Mouse (Mus musculus) hindbrain, postnatal 0 days (tissue): ENCODE measurements around the gene Xirp2. TPM values are rescaled to one million over a fixed set of nuclear protein-coding genes. Genes with fewer than 3 reads are reported as not detected.

Source experiments
- ATAC-seq: fragments of 200-750 bp; cut with Nextera tagmentation; 2 replicates; pipeline ENCODE4 v1.8.0; 2017; ENCODE audit warnings: mild to moderate bottlenecking, moderate TSS enrichment, moderate library complexity
- DNase-seq: peaks from one replicate; pipeline ENCODE4 v3.0.0-alpha.2; 2015; ENCODE audit warnings: low spot score
- H3K27ac ChIP-seq: fragments of 300-500 bp; sonication (generic); 2 replicates; pipeline ENCODE4 v1.5.1; 2014; ENCODE audit warnings: mild to moderate bottlenecking
- H3K27me3 ChIP-seq: fragments of 300-500 bp; sonication (generic); 2 replicates; pipeline ENCODE4 v1.6.1; 2014; ENCODE audit warnings: low read length, mixed read lengths; ENCODE audit not compliant: insufficient read depth
- H3K36me3 ChIP-seq: fragments of 300-500 bp; sonication (generic); 2 replicates; pipeline ENCODE4 v1.6.1; 2014; ENCODE audit warnings: low read length, mixed read lengths; ENCODE audit not compliant: insufficient read depth
- H3K4me1 ChIP-seq: fragments of 300-500 bp; sonication (generic); 2 replicates; pipeline ENCODE4 v1.6.1; 2014; ENCODE audit warnings: antibody characterized with exemption, low read length, mixed read lengths; ENCODE audit not compliant: insufficient read depth
- H3K4me2 ChIP-seq: fragments of 300-500 bp; sonication (generic); 2 replicates; pipeline ENCODE4 v1.6.1; 2014; ENCODE audit warnings: low read depth, mild to moderate bottlenecking, low read length, moderate library complexity, mixed read lengths
- H3K4me3 ChIP-seq: fragments of 300-500 bp; sonication (generic); 2 replicates; pipeline ENCODE4 v1.5.1; 2014; ENCODE audit warnings: low read length
- H3K9ac ChIP-seq: fragments of 300-500 bp; sonication (generic); replicated peaks from 2 replicates; pipeline ENCODE4 v1.6.1; 2014; ENCODE audit warnings: mild to moderate bottlenecking, low read length, moderate library complexity, mixed read lengths
- H3K9me3 ChIP-seq: fragments of 300-500 bp; sonication (generic); 2 replicates; pipeline ENCODE4 v1.6.1; 2016; ENCODE audit warnings: low read length, mixed read lengths
- CTCF ChIP-seq: IDR thresholded peaks from 2 replicates; pipeline ENCODE4 v1.5.1; 2016; ENCODE audit warnings: antibody characterized with exemption, control low read depth, low read depth
- WGBS: fragments of 180-500 bp; shearing (Covaris S2); extraction: QIAGEN DNeasy Blood & Tissue Kit; methylation state at CpG from one replicate; pipeline ENCODE4 v1.1.7; 2014; 5-methylcytosine and 5-hydroxymethylcytosine counted together
- polyA plus RNA-seq: library from polyadenylated mRNA; unstranded; fragments of >200 nt; fragmentation: Nextera tagmentation; extraction: Ambion mirVana; gene quantifications from 2 replicates; pipeline ENCODE4 v1.2.1, GENCODE M21; 2015
- total RNA-seq: library from RNA; depleted of rRNA; stranded (reverse); fragments of >200 nt; gene quantifications from 2 replicates; pipeline ENCODE4 v1.2.3, GENCODE M21; 2014; rRNA removed

Gene Xirp2
- total and polyA plus RNA-seq, 2 experiments from 2014 or later: not detected

DNA sequence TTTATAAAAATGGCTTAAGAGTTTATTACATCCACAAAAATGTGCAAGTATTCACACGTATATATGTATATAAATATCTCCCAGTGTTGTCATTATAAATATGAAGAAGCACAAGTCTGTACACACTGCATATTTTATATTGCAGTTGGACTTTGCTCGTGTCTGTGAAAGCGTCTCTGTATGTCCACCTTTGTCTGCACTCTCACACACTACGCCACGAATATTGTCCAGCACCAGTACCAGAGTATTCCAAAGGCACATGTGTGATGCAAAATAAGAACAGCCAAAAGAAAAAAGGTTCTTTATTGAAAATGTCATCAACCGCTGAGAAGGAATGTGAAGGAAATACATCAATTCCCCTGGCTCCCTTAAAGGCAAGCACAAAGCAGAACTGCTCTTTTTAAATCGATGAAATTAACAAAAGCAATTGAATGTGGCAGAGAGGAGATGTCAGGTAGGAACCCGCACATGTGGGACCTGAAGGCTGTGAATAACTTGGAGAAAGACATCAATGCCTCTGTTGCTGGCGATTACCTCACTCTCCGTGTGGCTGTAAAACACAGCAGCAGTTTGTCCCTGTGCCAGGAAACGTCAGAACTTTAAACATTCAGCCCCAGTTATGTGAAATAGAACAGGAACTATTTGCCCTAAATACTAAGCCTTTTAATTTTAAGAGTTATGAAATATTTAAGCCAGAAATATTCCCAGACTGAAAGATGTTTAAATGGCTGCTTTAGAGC is 96.3 kb downstream of the Xirp2 start:
- no peaks in the 10 kb centered on the region for H3K9me3 ChIP-seq
- no peaks in the 10 kb centered on the region for H3K27me3 ChIP-seq
- H3K36me3 ChIP-seq: no peaks in the 10 kb centered on the region
- peaks cover 4% of the 10 kb centered on the region; the same call in 1 of the 2 replicates for H3K4me1 ChIP-seq
- no peak overlapping the region for H3K27ac ChIP-seq
- WGBS: 36% methylated on average over 11 of the region's 11 CpGs
- TF ChIP-seq CTCF: no peak
- no peak overlapping the region for H3K9ac ChIP-seq
- peak overlapping the region; percentile 39 for H3K4me2 ChIP-seq
- DNase-seq (peak; percentile 36), ATAC-seq (no peak)
- H3K4me3 ChIP-seq: no peak overlapping the region

DNA sequence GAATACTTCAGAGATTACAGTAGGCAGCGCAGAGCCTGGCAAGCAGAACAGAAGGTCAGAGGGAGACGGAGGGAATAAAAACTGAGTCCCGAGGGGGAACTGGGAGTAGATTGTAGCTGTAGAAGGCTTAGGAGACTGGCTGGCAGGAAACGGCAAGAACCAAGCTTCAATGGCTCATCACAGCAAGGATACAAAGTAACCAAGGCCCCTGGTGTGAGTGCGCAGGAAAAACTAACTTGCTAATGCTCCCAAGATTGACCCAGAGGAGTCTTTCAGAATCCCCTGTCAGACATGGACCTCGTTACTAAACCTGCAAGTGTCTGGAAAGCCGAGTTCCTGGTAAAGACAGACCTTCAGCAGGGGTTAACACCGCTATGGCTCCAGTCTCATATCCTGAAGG is 98.6 kb downstream of the Xirp2 start:
- Histone ChIP-seq H3K9me3 (no peaks in the 10 kb centered on the region), H3K4me1 (peaks cover 4% of the 10 kb centered on the region; the same call in 1 of the 2 replicates), H3K27ac (no peak overlapping the region), H3K4me3 (no peak overlapping the region), H3K9ac (no peak overlapping the region), H3K4me2 (no peak overlapping the region), H3K27me3 (no peaks in the 10 kb centered on the region), H3K36me3 (no peaks in the 10 kb centered on the region)
- ATAC-seq (no peak), DNase-seq (no peak)
- WGBS: 71% methylated on average over 8 of the region's 8 CpGs
- TF ChIP-seq CTCF: no peak

DNA sequence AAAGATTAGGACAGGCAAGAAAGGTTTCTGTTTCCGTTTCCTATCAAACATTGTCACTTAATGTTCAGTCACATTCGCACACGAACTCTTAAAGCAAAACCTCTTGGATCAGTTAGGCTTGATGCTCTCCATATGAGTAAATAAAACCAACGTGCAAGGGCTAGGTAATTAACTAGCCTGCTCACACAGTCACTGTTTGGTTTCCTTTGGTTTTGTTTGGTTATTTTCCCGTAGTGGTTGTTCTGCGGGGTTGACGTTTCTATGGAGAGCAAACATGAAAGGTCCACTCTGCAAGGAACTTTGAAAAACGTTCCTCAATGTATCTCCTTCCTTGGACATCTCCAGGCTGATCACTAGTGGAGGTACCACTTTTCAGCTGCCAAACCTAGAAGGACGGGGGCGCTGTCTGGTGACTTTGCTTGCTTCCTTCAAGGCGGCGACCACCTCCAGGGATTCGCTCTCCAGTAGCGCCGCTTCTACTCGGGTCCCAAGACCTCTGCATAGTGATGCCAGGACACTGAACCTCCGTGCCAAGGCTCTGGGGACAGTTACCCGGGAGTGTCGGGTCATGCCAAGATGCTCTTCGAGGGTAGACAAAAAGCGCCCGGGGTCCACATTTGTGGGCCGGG is 119.2 kb downstream of the Xirp2 start:
- Histone ChIP-seq H3K27me3 (no peaks in the 10 kb centered on the region), H3K9ac (peak overlapping the region; percentile 92), H3K9me3 (no peaks in the 10 kb centered on the region), H3K4me2 (peak overlapping the region; percentile 96), H3K27ac (peak overlapping the region; percentile 96), H3K36me3 (no peaks in the 10 kb centered on the region), H3K4me1 (no peaks in the 10 kb centered on the region), H3K4me3 (peak overlapping the region; percentile 86)
- WGBS: 2% methylated on average over 23 of the region's 23 CpGs
- DNase-seq: peak; percentile 83
- TF ChIP-seq CTCF: peak; percentile 73
- ATAC-seq: peak; percentile 87

DNA sequence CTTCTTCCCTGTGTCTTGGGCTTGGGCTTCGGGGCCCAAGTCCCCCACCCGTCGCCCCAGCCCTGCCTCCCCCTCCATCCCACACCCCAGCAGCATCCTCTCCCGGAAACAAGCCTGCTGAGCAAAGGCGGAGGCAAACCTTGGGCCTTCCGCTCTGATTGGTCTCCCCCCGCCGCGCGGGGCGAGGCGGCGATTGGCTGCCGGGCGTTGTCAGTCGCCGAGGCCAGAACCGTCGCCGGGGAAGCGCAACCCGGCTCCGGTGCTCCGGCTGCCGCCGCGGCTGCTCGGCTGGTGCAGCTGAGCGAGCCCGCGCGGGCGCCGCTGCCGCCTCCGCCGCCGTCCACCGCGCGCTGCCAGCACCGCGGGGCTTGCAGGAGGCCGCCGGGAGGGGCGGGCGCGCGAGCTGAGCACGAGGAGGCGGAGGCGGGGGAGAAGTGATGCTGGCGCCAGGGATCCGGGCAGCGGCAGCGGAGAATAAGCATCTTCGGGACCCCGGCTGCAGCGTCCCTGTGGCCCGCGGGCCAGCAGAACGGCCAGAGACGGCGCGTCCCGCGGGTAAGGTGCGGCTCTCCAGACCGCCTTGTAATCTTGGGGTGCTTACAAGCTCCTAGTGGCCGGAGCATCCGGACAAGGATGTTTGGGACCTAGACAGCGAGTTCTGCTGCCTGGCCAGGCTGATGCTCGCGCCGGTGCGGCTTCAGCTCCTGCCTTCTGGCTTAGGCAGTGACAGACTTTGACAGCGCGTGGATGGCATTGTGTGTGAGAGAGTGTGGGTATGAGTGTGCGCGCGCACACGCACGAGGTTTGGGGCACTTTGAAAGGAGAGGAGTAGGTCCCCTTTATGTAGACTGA is 119.9 kb downstream of the Xirp2 start, which contains the start of gene B3galt1:
Gene B3galt1 (plus strand): TSS at position 392 of the 852 bp plus-strand sequence.
- Histone ChIP-seq H3K4me1 (no peaks in the 10 kb centered on the region), H3K4me3 (peak within 1 kb of the TSS; percentile 86), H3K36me3 (no peaks in the 10 kb centered on the region), H3K4me2 (peak within 1 kb of the TSS; percentile 96), H3K27me3 (no peaks in the 10 kb centered on the region), H3K9me3 (no peaks in the 10 kb centered on the region), H3K9ac (peak within 1 kb of the TSS; percentile 92), H3K27ac (peak within 1 kb of the TSS; percentile 96)
- DNase-seq: peak; percentile 97
- ATAC-seq: peak; percentile 98
- peak; percentile 26 for TF ChIP-seq CTCF
- 2% methylated on average over 76 of the region's 83 CpGs for WGBS

DNA sequence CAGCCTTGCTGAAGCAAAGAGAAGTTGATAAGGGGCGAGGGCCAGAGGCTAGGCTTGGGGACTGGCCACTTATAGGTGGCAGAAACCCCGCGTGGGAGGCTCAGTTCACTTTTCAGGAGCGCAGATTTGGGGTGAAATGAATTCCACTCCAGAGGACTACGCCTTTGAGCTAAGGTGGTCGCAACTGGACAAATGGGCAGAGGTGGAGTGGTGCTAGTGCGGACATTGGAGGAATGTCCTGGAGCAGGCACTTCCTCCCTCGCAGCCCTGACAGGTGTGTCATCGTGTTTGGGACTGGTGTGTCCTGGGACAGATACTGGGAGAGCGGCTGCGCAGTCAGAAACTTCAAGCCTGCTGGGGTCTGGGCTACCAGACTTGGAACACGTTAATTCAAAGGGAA is 120.8 kb downstream of the Xirp2 start:
- no peaks in the 10 kb centered on the region for H3K4me1 ChIP-seq
- no peaks in the 10 kb centered on the region for H3K27me3 ChIP-seq
- H3K4me2 ChIP-seq: peak overlapping the region; percentile 96
- peak overlapping the region; percentile 96 for H3K27ac ChIP-seq
- peak overlapping the region; percentile 92 for H3K9ac ChIP-seq
- H3K9me3 ChIP-seq: no peaks in the 10 kb centered on the region
- ATAC-seq (no peak), DNase-seq (no peak)
- no peak for TF ChIP-seq CTCF
- peak overlapping the region; percentile 86 for H3K4me3 ChIP-seq
- no peaks in the 10 kb centered on the region for H3K36me3 ChIP-seq
- WGBS: 1% methylated on average over 12 of the region's 12 CpGs

DNA sequence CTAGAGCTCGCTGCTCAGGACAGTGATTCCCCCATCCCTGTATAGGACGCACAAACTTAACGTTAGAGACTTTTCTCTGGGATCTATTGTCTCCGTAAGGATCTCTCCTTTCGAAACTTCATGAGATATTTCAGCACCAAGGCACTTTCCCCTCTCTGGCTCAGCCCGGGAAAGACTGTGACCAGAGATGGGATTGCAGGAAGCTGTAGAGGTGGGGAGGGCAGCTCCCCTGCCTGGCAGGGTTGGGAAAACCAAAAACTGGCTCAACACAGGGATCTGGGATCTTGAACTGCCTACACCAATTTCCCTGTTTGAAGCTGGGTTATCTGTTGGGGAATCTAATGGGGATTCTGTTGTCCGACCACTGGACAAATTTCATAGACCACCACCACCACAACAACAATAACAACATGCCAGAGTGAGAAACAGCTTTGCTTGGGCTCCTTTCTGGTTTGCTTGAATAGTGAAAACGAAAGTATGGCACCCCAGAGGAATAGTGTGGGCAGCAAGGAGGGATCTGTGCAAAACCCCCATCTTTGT is 121.4 kb downstream of the Xirp2 start:
- no peak overlapping the region for H3K27ac ChIP-seq
- DNase-seq: peak; percentile 33

More for the DNA sequence above, 121.4 kb downstream of the Xirp2 start:
- H3K9ac ChIP-seq: peak overlapping the region; percentile 92; the same call in 1 of the 2 replicates
- ATAC-seq: no peak
- no peaks in the 10 kb centered on the region for H3K27me3 ChIP-seq
- TF ChIP-seq CTCF: 0 out of 2 replicates have a peak, but pooled peaks have one; percentile 6
- peak overlapping the region; percentile 86 for H3K4me3 ChIP-seq
- H3K36me3 ChIP-seq: no peaks in the 10 kb centered on the region
- 10% methylated on average over 8 of the region's 8 CpGs for WGBS
- H3K9me3 ChIP-seq: no peaks in the 10 kb centered on the region
- H3K4me2 ChIP-seq: peak overlapping the region; percentile 96
- H3K4me1 ChIP-seq: no peaks in the 10 kb centered on the region

Other genes starting within 250 kb of the Xirp2 start
- gene Gm21830, start 32.3 kb upstream of the Xirp2 start, total RNA-seq: not detected in 2 replicates
- gene Gm21830, start 32.3 kb upstream of the Xirp2 start, polyA plus RNA-seq: not detected in 2 replicates
- not detected in 2 replicates for gene Gm26727, start 12.8 kb upstream of the Xirp2 start, total RNA-seq
- not detected in 2 replicates for gene Gm26727, start 12.8 kb upstream of the Xirp2 start, polyA plus RNA-seq
- 11.5 and 11.8 TPM in 2 replicates for gene B3galt1, start 119.9 kb downstream of the Xirp2 start, total RNA-seq
- 47.1 and 51.3 TPM in 2 replicates for gene B3galt1, start 119.9 kb downstream of the Xirp2 start, polyA plus RNA-seq